Mouse (Mus musculus) gastrocnemius, postnatal 14 days (tissue): Measurements from ENCODE around the gene Gna15. TPM values are rescaled to one million over a fixed set of nuclear protein-coding genes. Genes with fewer than 3 reads are reported as not detected.

Experiments used
- DNase-seq: peaks from one replicate; pipeline ENCODE4 v3.0.0; 2021; ENCODE audit warnings: mixed read lengths
- intact Hi-C: fragments of 180-260 bp; cut with DNase I; formaldehyde crosslinking; loops from one replicate; pipeline ENCODE4 v1.15.1; 2025; ENCODE audit warnings: low total_unique reads
- total RNA-seq, 2 experiments: library from RNA; stranded (reverse); gene quantifications; 2 replicates each; pipeline ENCODE4 v1.2.3; 2021

Gna15 gene
- total RNA-seq, 2 experiments from 2014 or later: 0.60 to 1.2 TPM

GRCm38 (mm10) chr10:81536734-81537133 is 12.7 kb upstream of the Gna15 start:
- DNase-seq: peak; percentile 49
- intact Hi-C loops: loop anchor here (5.0 kb wide), 1 partner anchor 34 kb away; the partner anchor contains the start of gene S1pr4

- intact Hi-C loops: loop anchor here (5.0 kb wide), 1 partner anchor 33 kb away; the partner anchor contains the start of gene S1pr4
- DNase-seq: no peak
These were observed 10.8 kb upstream of the Gna15 start for GRCm38 (mm10) chr10:81534826-81535225.

DNA sequence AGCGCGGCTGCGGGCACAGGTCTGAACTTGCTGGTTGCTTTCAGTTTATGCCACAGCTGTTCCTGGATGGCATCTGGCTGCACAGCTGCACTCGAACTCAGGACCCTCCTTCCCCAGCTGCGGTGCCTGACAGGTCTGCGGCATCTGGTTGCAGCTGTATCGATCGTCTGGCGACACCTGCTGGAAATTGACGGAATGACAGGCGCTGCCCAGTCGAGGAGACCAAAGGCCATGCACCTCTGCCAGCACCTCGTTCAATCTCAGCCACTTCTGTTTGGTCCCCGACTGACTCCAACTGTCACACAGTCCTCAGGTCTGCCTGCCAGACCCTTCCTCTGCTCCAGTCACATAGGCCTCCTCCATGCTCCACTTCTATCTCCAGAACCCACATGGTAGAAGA is 2.8 kb upstream of the Gna15 start:
- DNase-seq: peak; percentile 77
- intact Hi-C loops: no loop called here

- DNase-seq: no peak
- intact Hi-C loops: no loop called here
These were observed 1.1 kb upstream of the Gna15 start for GRCm38 (mm10) chr10:81525017-81525694.

DNA sequence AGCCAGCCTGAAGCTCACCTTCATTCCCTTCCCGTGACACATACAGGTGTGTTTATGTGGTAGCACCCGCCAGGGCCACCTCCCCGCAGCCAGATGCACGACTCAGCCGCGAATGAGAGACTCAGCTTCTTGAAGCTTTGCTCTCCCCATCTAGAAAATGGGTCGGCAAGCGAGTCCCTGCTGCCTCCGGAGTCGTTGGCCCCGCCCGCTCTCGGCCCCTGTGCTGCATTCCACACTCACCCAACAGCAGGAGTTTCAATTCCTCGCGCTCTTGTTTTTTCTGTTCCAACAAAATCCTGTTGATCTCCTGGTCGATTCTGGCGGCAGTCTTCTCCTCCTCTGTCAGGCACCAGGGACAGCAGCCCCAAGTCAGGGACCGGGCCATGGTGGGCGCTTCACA is 455 bp downstream of the Gna15 start:
- no peak for DNase-seq
- intact Hi-C loops: no loop called here

GRCm38 (mm10) chr10:81523142-81523541 is 883 bp downstream of the Gna15 start:
- intact Hi-C loops: no loop called here
- DNase-seq: no peak

- no peak for DNase-seq
- intact Hi-C loops: no loop called here
These were observed 4.1 kb downstream of the Gna15 start for GRCm38 (mm10) chr10:81519978-81520365.

GRCm38 (mm10) chr10:81519227-81519977 is 4.6 kb downstream of the Gna15 start:
- intact Hi-C loops: no loop called here
- DNase-seq: no peak

DNA sequence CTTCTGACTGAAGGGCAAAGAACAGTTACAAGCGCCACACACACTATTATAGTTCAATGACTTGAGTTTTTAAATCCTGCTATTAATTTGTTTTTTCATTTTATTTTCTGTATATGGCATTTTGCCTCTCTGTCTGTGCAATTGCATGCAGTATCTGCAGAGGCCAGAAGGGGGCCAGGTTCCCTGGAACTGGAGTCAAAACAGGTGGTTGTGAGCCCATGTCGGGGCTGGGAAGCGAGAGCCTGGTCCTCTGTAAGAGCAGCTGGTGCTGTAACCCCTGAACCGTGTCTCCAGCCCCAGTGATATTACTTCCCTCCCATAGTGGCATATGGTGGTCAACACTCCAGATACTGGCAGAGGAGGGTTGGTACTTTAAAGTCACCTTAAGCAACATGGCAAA is 5.5 kb downstream of the Gna15 start:
- intact Hi-C loops: no loop called here
- peak; percentile 73 for DNase-seq

- intact Hi-C loops: no loop called here
- no peak for DNase-seq
These were observed 6.8 kb downstream of the Gna15 start for GRCm38 (mm10) chr10:81517227-81517626.

DNA sequence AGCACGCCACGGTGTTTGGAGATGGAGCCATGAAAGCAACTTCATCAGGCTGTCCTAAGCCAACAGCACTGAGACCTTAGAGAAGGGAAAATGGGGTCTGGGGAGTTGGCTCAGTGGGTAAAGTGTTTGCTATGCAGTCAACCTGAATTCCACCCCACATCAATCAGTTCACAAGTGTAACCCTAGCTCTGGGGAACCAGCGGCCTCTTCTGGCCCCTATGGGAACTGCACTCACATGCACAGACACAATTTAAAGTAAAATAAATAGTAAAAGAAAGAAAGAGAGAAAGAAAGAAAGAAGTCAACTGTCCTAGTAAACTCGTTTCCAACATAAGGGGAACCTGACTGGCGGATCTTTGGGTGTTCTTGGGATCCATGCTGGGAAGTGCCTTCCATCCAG is 10.2 kb downstream of the Gna15 start:
- intact Hi-C loops: no loop called here
- DNase-seq: no peak

GRCm38 (mm10) chr10:81510246-81510810 is 13.7 kb downstream of the Gna15 start:
- intact Hi-C loops: no loop called here
- DNase-seq: no peak

DNA sequence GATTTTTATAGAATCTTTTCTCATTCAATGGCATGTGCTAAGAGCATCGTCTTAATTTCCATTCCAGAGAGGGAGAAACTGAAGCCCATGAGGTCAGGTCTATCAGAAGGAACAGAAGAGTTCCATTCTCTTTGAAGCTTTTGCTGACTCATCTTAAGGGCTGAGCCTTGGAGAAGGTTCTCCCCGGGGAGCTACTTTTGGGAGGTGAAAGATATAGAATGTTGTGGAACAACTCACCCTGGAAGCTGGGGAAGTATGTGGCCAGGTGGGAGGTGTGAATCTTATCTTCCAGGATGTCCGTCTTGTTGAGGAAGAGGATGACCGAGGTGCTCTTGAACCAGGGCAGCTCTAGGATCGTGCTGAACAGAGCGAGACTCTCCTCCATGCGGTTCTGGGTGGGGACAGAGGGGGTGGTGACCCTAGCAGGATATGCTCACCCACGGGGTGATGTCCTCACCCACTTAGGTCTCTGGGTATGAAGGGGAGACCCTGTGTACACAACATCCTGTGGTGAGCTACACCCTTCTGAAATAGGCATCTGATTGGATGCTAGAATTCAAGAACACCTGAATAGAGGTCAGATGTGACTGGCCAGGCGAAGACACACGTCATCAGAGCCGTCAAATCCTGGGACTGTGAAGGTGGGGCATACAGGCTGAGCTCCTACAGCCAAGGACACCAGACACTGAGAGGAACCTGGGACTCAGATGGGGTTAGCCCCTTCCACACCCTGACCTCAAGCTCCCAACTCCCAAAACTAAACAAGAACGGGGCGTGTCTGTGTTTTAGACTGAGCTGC is 16.1 kb downstream of the Gna15 start:
- intact Hi-C loops: no loop called here
- DNase-seq: no peak

GRCm38 (mm10) chr10:81507095-81507494 is 16.9 kb downstream of the Gna15 start:
- no peak for DNase-seq
- intact Hi-C loops: no loop called here

DNA sequence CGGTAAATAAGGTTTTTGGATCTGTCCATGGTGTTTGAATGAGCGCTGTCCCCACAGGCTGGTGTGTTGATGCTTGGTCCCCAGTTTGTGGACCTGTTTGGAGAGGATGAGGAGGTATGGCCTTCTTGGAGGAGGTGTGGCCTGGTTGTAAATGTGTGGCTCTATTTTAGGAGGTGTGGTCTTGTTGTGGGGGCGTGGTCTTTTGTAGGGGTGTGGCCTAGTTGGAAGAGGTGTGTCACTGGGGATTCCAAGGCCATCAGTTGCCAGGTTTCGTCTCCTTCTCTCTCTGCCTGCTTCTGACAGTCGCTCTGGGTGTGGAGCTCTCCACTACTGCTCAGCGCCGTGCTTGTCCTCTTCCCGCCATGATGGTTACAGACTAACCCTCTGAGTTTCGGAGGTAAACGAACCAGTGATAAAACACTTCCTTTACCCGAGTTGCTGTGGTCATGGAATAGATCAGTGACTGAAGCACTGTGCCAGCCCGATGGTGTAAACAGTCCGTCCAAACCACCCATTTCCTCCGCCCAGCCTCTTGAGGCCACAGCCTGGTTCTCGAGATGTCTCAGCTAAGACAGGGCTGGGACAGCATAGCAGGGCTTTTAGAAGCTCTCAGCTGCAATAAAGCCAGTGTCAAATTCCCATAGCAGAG is 18.9 kb downstream of the Gna15 start:
- intact Hi-C loops: no loop called here
- no peak for DNase-seq

DNA sequence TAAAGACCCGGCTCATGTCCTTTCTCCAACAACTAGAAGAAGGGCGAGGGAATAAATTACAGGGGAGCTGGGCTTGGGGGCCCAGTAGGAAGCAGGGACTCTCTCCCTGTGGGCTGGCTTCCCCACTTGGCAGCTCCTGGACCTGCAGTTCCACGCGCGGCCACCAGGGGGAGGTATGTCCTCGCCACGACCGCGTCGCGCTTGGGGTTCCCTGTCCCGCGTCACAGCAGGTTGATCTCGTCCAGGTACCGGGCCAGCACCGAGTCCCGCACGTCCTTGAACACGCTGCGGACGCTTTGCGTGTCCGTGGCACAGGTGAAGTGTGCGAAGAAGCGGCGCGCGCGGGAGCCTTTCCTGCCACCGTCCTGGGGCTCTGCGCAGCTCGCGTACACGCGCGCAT is 21.4 kb downstream of the Gna15 start:
- intact Hi-C loops: loop anchor here (5.0 kb wide), 2 partner anchors 35 to 50 kb away; no protein-coding TSS in a partner anchor
- peak; percentile 83 for DNase-seq

DNA sequence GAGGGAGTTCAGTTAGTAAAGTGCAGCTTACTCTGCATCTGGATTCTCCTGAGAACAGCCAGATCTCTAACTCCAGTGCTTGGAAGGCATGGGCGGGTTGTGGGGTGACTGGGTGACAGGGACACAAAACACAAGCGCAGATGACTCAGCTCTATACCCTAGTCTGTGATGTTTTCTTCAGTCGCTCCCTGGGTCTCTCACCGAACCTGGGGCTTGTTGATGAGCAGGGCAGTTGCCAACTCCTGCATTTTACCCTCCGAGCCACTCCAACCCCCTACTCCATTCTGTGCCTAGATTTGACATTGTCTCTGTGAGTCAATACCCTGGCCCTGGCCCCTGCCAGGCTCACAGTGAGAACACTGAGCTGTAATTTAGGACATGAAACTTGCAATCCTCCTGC is 22.2 kb downstream of the Gna15 start:
- intact Hi-C loops: loop anchor here (5.0 kb wide), 2 partner anchors 35 to 50 kb away; no protein-coding TSS in a partner anchor
- no peak for DNase-seq

DNA sequence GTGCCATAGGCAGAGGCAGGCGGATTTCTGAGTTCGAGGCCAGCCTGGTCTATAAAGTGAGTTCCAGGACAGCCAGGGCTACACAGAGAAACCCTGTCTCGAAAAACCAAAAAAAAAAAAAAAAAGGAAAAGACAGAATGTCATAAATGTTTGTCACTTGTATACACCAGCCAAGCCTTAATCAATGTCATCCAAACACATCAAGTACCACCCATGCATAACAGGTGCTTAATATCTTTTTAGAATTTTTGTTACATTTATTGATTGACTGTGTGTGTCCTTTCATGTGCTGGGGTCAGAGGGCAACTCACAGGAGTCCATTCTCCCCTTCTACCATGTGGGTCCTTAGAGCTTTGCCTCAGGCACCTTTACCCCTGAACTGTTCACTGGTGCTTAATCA is 24.0 kb downstream of the Gna15 start, which contains the start of gene S1pr4:
Gene S1pr4 (minus strand): TSS at position 101 of the 400 bp plus-strand sequence.
- DNase-seq: no peak
- intact Hi-C loops: loop anchor here (5.0 kb wide), 2 partner anchors 37 to 52 kb away; no protein-coding TSS in a partner anchor

DNA sequence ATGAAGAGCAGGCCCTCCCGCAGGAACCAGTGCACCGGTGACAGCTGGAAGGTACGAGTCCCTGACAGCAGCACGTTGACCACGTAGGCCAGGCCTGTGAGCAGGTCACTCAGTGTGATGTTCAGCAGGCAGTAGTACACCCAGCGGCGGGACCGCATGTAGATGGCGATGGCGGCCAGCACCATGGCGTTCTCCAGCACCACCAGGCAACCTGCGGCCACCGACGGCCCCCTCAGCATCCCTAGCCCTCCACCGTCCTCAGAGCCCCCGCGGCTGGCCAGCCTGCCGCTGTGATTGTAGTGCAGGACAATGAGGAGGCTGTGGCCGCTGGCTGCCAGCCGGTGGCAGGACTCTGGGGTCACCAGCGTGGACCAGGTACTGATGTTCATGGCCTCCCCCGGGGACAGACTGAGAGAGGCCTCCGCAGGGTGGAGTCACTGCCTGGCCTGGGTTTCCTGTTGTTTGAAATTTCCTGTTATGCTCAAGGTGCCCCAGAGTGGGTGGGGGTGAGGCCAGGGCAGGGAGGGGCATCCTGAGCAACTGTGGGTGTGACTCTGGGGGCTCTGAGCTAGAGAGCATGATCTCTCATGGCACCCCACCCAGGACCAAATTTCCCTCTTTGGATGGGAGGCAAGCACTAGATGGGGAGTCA is 24.6 kb downstream of the Gna15 start:
- intact Hi-C loops: no loop called here
- no peak for DNase-seq
